Mouse (Mus musculus) kidney, embryonic 16.5 days (tissue): ENCODE measurements around the gene Cnih4. TPM values are rescaled to one million over a fixed set of nuclear protein-coding genes. Genes with fewer than 3 reads are reported as not detected.

ENCODE experiments used
- ATAC-seq: fragments of 200-750 bp; cut with Nextera tagmentation; 2 replicates; pipeline ENCODE4 v1.8.0; 2017; ENCODE audit warnings: moderate TSS enrichment; ENCODE audit not compliant: low FRiP score, low TSS enrichment
- H3K27ac ChIP-seq: fragments of 300-500 bp; sonication (generic); 2 replicates; pipeline ENCODE4 v1.5.1; 2014; ENCODE audit warnings: low read length
- H3K27me3 ChIP-seq: fragments of 300-500 bp; sonication (generic); 2 replicates; pipeline ENCODE4 v1.6.1; 2014; ENCODE audit warnings: low read length, control low read depth, mixed read lengths; ENCODE audit not compliant: insufficient read depth
- H3K36me3 ChIP-seq: fragments of 300-500 bp; sonication (generic); 2 replicates; pipeline ENCODE4 v1.6.1; 2014; ENCODE audit warnings: low read length, control low read depth, mixed read lengths; ENCODE audit not compliant: insufficient read depth
- H3K4me1 ChIP-seq: fragments of 300-500 bp; sonication (generic); 2 replicates; pipeline ENCODE4 v1.6.1; 2014; ENCODE audit warnings: low read length, control low read depth, mixed read lengths; ENCODE audit not compliant: insufficient read depth
- H3K4me2 ChIP-seq: fragments of 300-500 bp; sonication (generic); replicated peaks from 2 replicates; pipeline ENCODE4 v1.6.1; 2014; ENCODE audit warnings: low read depth, low read length
- H3K4me3 ChIP-seq: fragments of 300-500 bp; sonication (generic); 2 replicates; pipeline ENCODE4 v1.5.1; 2014; ENCODE audit warnings: mild to moderate bottlenecking, low read length
- H3K9ac ChIP-seq: fragments of 300-500 bp; sonication (generic); replicated peaks from 2 replicates; pipeline ENCODE4 v1.6.1; 2014; ENCODE audit warnings: low read length
- H3K9me3 ChIP-seq: fragments of 300-500 bp; sonication (generic); 2 replicates; pipeline ENCODE4 v1.6.1; 2016; ENCODE audit warnings: low read length, control low read depth
- WGBS: fragments of 180-500 bp; shearing (Covaris S2); extraction: QIAGEN DNeasy Blood & Tissue Kit; methylation state at CpG from one replicate; pipeline ENCODE4 v1.1.7; 2014; 5-methylcytosine and 5-hydroxymethylcytosine counted together
- polyA plus RNA-seq: library from polyadenylated mRNA; unstranded; fragments of >200 nt; fragmentation: Nextera tagmentation; extraction: Ambion mirVana; gene quantifications from 2 replicates; pipeline ENCODE4 v1.2.1, GENCODE M21; 2015

The Cnih4 gene
- polyA plus RNA-seq, result 119 and 140 TPM in 2 replicates

DNA sequence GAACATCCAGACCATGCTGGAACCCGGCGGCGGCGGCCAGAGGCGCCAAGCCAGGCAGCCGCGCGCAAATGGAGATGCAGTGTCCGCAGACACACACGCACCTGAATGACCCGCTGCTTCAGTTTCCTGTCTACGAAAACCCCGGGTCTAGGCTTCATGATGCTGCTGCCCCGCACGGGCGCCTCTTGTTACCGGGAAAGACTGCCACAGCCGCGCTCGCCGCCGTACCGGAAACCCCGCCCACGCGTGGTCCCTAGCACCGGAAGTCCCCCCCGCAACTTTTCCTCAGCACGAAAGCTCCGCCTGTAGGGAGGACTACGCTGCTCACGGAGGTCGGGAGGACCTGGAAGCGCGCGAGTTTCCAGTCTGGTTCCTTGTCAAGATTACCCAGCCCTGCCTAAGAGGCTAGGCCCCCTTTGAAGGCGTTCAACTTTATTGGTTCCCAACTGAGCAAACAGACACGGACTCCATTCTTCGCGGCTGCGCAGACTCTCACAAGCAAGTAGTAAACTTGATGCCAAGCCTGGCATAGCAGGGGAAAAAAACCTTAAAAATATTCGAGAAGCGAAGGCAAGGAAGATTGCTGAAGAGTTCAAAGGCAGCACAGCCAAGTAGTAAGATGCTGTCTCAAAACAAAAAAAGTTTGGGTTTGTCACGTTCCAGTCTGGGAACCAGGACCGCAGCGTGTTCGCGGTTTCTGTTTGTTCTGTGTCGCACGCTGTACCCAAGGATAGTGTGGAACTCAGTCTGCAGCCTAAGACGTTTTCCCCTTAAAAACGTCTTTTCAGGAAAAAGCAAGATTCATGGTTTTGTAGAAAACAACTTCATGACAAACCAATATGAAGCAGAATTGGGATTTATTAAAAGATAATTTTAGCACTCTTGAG, at the start of gene Cnih4, which contains the start of gene Nvl:
TSS of gene Cnih4 (plus strand) at position 744 of the 887 bp plus-strand sequence.
TSS of gene Nvl (minus strand) at position 255 of the 887 bp plus-strand sequence.
- under 1% methylated on average over 52 of the region's 52 CpGs for WGBS

DNA sequence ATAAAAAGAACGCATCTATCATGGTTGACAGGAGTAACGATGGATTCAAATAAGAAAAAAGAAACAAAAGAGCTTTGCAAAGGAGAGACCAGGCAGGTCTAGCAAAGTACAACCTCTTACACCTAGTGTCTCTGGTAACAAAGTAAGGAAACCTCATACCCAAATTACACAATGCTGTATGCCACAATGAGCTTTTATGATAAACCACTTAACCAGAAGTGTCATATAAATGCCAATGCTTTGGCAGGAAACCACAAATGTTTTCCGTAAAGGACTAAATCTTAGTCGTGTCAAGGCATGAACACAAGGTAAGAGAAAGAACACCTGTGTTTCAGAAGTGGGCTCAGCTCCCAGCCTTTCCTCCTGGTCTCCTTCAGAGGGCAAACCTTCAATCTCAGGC, 27.4 kb upstream of the Cnih4 start:
- no peaks in the 10 kb centered on the region for H3K27me3 ChIP-seq
- H3K4me3 ChIP-seq, result no peak overlapping the region
- no peaks in the 10 kb centered on the region for H3K4me1 ChIP-seq
- H3K36me3 ChIP-seq, result peaks cover 50% of the 10 kb centered on the region
- no peak for ATAC-seq
- H3K27ac ChIP-seq, result no peak overlapping the region
- WGBS, result 91% methylated on average over 4 of the region's 4 CpGs
- H3K9ac ChIP-seq, result no peak overlapping the region
- H3K9me3 ChIP-seq, result no peaks in the 10 kb centered on the region
- H3K4me2 ChIP-seq, result no peak overlapping the region

More for the DNA sequence above, at the start of gene Cnih4, which contains the start of gene Nvl:
- H3K9ac ChIP-seq, result peak within 1 kb of the TSS; percentile 75
- H3K27ac ChIP-seq, result peak within 1 kb of the TSS; percentile 96
- peak within 1 kb of the TSS; percentile 75 for H3K4me2 ChIP-seq
- peak; percentile 100 for ATAC-seq
- H3K4me1 ChIP-seq, result peaks cover 15% of the 10 kb centered on the region
- H3K27me3 ChIP-seq, result no peaks in the 10 kb centered on the region
- H3K4me3 ChIP-seq, result peak within 1 kb of the TSS; percentile 73
- H3K36me3 ChIP-seq, result peaks cover 8% of the 10 kb centered on the region
- H3K9me3 ChIP-seq, result no peaks in the 10 kb centered on the region

DNA sequence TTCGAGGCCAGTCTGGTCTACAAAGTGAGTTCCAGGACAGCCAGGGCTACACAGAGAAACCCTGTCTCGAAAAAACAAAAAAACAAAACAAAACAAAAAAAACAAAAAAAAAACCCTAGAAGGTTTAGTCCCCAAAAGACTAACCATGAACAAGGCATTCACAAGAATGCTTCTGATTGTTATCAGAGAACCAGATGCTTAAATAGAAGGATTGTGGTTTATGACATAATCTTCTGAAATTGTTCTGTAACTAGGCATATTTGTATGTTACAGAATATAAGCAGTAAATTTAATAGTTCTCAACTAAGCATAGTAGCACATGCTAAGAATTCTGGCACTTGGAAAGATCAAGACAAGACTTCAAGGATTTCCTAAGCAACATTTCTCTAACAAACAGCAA, 20.3 kb upstream of the Cnih4 start:
- Histone ChIP-seq H3K27ac (no peak overlapping the region), H3K4me2 (no peak overlapping the region), H3K9ac (no peak overlapping the region), H3K27me3 (no peaks in the 10 kb centered on the region), H3K4me3 (no peak overlapping the region), H3K9me3 (no peaks in the 10 kb centered on the region), H3K4me1 (no peaks in the 10 kb centered on the region), H3K36me3 (peaks cover 54% of the 10 kb centered on the region)
- 98% methylated on average over 2 of the region's 2 CpGs for WGBS
- no peak for ATAC-seq

DNA sequence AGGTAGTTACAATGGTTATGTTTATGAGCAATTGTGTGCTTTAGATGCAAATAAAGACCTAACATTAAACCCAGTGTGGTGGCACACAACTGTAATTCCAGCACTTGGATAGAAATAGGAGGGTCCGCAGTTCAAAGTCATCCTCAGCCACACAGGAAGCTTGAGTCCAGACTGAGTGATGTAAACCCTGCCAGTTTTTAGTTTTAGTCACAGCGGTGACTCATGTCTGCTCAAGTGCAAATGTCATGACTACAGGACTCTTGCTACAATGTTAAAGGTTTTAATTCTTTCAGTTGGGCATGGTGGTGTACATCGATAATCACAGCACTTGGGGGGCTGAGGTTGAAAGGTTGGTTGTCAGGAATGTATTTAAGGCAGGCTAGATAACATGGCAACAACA, 18.6 kb upstream of the Cnih4 start:
- Histone ChIP-seq H3K36me3 (peaks cover 59% of the 10 kb centered on the region), H3K4me3 (no peak overlapping the region), H3K9ac (no peak overlapping the region), H3K27ac (no peak overlapping the region), H3K4me1 (no peaks in the 10 kb centered on the region), H3K9me3 (no peaks in the 10 kb centered on the region), H3K4me2 (no peak overlapping the region), H3K27me3 (no peaks in the 10 kb centered on the region)
- ATAC-seq, result no peak
- 97% methylated on average over 3 of the region's 3 CpGs for WGBS

DNA sequence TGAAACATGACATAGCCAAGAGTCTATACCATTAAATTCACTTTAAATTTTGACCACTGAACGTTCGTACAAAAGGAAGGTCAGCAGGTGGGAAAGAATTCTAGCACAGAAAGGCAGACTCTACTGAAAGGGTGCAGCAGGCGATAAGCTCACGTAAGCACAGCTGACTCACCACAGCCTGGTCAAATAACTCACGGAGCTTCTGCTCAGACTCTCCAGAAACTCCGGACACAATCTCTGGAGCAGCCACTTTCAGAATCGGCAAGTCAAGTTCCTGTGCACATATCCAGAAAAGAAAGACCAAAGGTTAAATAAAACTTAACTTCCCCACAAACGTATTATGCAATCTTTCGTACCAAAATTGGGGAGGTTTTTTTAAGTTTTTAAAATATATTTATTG, 17.7 kb upstream of the Cnih4 start:
- Histone ChIP-seq H3K9me3 (no peaks in the 10 kb centered on the region), H3K4me2 (no peak overlapping the region), H3K27me3 (no peaks in the 10 kb centered on the region), H3K4me1 (no peaks in the 10 kb centered on the region), H3K9ac (no peak overlapping the region), H3K27ac (no peak overlapping the region), H3K36me3 (peaks cover 55% of the 10 kb centered on the region), H3K4me3 (no peak overlapping the region)
- ATAC-seq, result no peak
- 95% methylated on average over 9 of the region's 9 CpGs for WGBS

DNA sequence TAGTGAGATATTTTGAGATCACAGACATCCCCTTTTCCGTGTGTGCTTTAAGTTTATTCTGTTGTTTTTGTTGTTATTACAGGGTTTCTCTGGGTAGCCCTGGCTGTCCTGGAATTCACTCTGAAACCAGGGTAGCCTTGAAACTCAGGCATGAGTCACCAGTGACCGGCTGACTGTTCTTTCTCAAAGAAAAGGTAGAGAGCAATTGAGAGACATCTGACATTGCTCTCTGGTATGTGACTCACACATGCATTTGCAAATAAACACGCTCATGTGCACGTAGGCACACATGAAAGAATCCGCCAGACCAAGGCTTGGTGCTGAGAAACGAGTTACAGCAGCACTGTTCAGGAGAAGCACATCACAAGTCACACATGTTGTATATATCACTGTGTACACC, 12.6 kb upstream of the Cnih4 start:
- Histone ChIP-seq H3K4me3 (no peak overlapping the region), H3K36me3 (peaks cover 61% of the 10 kb centered on the region), H3K9me3 (no peaks in the 10 kb centered on the region), H3K4me2 (no peak overlapping the region), H3K9ac (no peak overlapping the region), H3K27ac (no peak overlapping the region), H3K4me1 (no peaks in the 10 kb centered on the region), H3K27me3 (no peaks in the 10 kb centered on the region)
- ATAC-seq, result no peak
- 91% methylated on average over 6 of the region's 6 CpGs for WGBS

DNA sequence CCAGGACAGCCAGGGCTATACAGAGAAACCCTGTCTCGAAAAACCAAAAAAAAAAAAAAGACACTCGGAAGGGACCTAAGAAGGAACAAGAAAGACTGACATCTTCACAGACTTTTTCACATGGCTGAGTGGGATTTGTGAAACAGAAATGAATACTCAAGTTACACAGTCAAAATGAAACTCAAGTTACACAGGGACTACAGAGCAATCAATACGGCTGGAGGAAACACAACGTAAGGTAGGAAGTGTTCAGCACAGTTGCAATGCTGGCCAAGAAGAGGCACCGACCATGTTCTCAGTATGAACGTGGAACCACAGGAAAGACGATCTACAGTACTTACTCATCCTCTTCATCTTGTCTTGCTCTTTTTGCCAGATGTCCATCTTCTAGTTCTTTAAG, 5.8 kb upstream of the Cnih4 start:
- Histone ChIP-seq H3K36me3 (peaks cover 39% of the 10 kb centered on the region), H3K9ac (no peak overlapping the region), H3K27me3 (no peaks in the 10 kb centered on the region), H3K4me2 (no peak overlapping the region), H3K4me1 (peaks cover 6% of the 10 kb centered on the region), H3K9me3 (no peaks in the 10 kb centered on the region), H3K4me3 (no peak overlapping the region), H3K27ac (no peak overlapping the region)
- WGBS, result 91% methylated on average over 7 of the region's 7 CpGs
- no peak for ATAC-seq

DNA sequence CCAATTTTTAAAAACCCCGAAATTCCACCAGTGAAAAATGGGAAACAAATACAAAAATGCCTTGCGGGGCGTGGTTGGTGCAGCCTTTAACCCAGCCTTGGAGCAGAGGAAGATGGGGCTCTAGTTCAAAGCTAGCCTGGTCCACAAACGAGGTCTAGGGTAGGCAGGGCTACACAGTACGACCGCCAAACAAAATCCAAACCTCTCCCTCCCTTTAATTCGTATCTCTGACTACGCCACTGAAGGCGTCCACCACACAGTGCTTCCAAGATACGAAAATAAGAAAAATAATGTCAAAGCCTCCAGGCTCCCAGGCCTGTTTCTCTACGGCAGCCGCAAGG, 914 bp upstream of the Cnih4 start:
- Histone ChIP-seq H3K36me3 (peaks cover 12% of the 10 kb centered on the region), H3K27me3 (no peaks in the 10 kb centered on the region), H3K9me3 (no peaks in the 10 kb centered on the region), H3K4me3 (peak overlapping the region; percentile 73), H3K4me2 (peak overlapping the region; percentile 63), H3K27ac (peak overlapping the region; percentile 96), H3K9ac (peak overlapping the region; percentile 75), H3K4me1 (peaks cover 15% of the 10 kb centered on the region)
- WGBS, result under 1% methylated on average over 12 of the region's 12 CpGs
- peak; percentile 68 for ATAC-seq

DNA sequence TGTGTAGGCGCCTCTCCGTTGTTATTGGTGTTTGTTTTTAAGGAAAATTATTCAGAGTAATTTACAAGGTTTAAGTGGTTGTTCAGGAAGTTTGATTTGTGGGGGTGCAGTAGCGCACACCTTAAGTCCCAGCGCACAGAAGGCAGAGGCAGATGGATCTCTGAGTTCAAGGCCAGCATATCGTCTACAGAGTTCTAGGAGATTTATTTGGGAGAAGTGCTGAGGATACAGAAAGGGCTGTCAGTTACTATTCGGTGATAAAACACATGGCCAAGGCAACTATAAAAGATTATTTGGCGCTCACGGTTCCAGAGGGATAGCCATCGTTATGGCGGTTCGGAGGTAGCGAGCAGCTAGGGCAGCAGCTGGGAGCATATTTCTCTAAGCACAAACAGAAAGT, 473 bp downstream of the Cnih4 start:
- Histone ChIP-seq H3K27ac (peak overlapping the region; percentile 96), H3K4me2 (peak overlapping the region; percentile 75), H3K9ac (peak overlapping the region; percentile 75), H3K36me3 (peaks cover 3% of the 10 kb centered on the region), H3K4me1 (peaks cover 15% of the 10 kb centered on the region), H3K4me3 (peak overlapping the region; percentile 73), H3K27me3 (no peaks in the 10 kb centered on the region), H3K9me3 (no peaks in the 10 kb centered on the region)
- ATAC-seq, result no peak
- WGBS, result 9% methylated on average over 12 of the region's 12 CpGs

DNA sequence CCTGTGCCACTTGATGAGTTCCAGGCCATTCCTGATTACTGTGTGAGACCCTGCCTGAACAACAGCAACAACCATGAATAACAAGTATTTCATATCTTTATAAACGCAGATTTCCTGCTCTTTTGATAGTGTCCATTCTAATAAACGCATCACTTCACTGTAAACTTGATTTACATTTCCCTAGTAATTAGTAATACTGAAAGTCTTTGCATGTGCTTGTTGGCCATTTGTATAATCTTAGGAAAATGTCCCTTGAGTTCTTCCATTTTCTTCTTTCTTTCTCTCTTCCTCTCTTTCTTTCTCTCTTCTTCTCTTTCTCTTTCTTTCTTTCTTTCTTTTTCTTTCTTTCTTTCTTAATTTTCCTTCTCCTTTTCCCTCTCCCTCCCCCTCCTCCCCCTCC, 1.7 kb downstream of the Cnih4 start:
- WGBS, result 86% methylated on average over 2 of the region's 2 CpGs

More for the DNA sequence above, 1.7 kb downstream of the Cnih4 start:
- Histone ChIP-seq H3K9ac (no peak overlapping the region), H3K9me3 (no peaks in the 10 kb centered on the region), H3K4me1 (peaks cover 15% of the 10 kb centered on the region), H3K36me3 (no peaks in the 10 kb centered on the region), H3K27me3 (no peaks in the 10 kb centered on the region), H3K4me2 (no peak overlapping the region), H3K27ac (no peak overlapping the region), H3K4me3 (no peak overlapping the region)
- no peak for ATAC-seq
